Mouse (Mus musculus): ENCODE measurements around the gene Dclk3. TPM values are rescaled to one million over a fixed set of nuclear protein-coding genes. Genes with fewer than 3 reads are reported as not detected.

Gene Dclk3
- polyA plus RNA-seq, 1 experiment: 0.05 TPM

DNA sequence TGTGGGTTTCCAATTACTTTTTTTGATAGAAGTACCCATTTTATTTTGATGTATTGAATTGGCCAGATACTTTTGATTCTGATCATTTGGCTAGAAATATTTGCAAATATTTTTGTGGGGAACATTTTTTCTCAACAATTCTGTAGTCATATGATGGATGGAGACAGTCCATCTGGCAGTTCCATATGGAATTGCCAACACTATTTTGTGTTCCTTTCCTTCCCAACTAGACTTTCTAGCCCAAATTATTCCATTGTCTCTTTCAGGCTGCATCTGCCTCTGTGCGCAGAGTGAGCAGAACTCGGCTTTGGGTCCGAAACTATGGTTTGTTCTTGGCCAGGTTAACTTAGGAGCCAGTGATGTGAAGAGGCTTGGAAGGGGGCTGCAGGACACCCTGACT is 42.1 kb downstream of the Dclk3 start:
- Histone ChIP-seq H3K36me3 (ENCODE audit: control insufficient read depth, insufficient read depth, low read length) (no peaks in the 10 kb centered on the region), H3K27ac (ENCODE audit: insufficient read depth, low read length) (no peak overlapping the region), H3K27me3 (ENCODE audit: control insufficient read depth, insufficient read depth, low read length) (no peaks in the 10 kb centered on the region), H3K4me1 (ENCODE audit: control insufficient read depth, insufficient read depth, insufficient read length) (no peaks in the 10 kb centered on the region), H3K4me3 (ENCODE audit: extremely low read depth, insufficient read depth, insufficient read length) (no peak overlapping the region)
- 84% methylated on average over 3 of the region's 3 CpGs for WGBS
- no peak for DNase-seq (ENCODE audit: low read depth in 1 of 2, low spot score in 2 of 2)
- no peak for TF ChIP-seq CTCF (IDR thresholded peaks at IDR 0.05; ENCODE audit: extremely low read depth, insufficient read depth, insufficient read length, insufficient replicate concordance)
- no peak for TF ChIP-seq POLR2A (IDR thresholded peaks at IDR 0.05; ENCODE audit: low read depth, low read length)

DNA sequence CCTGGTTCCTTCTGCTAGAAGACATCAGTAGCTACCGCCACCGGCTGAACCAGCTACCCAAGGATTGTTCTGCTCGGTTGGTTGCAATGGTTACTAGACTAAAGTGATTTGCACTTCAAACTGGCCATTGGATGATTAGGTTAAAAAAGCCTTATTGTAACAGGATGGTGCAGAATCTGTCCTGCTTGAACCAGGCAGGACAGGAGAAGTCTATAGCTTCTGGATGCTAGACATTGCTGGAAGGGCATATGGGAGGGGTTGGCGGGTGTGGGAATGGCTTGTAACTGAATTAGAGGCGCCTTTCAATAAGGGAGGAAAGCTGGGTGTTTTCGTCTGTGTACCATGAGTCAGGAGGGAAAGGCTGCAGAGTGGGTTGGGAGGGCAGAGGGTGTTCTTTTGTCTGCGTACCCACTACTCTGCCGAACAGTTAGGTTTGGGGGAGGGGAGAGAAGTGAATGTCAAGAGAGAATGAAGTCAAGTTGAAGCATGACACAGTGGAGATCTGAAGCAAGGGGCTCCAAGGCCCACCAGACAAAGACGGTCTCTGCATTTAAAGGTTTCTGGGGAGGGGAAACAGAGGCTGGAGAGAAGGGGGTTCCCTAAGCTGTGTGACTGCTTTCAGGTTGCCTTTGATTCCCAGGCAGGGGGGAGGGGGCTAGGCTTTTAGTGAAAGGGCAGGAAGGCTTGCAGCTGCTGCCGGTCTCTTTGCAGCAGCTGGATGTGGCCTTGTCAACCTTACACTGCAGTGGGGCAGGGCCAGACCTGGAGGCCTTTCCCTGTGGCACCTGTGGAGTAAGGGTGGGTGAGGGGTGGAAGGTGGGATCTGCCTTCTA is 48.0 kb downstream of the Dclk3 start:
- Histone ChIP-seq H3K4me1 (ENCODE audit: control insufficient read depth, insufficient read depth, insufficient read length) (no peaks in the 10 kb centered on the region), H3K36me3 (ENCODE audit: control insufficient read depth, insufficient read depth, low read length) (no peaks in the 10 kb centered on the region), H3K27me3 (ENCODE audit: control insufficient read depth, insufficient read depth, low read length) (no peaks in the 10 kb centered on the region), H3K4me3 (ENCODE audit: extremely low read depth, insufficient read depth, insufficient read length) (no peak overlapping the region), H3K27ac (ENCODE audit: insufficient read depth, low read length) (no peak overlapping the region)
- DNase-seq (ENCODE audit: low read depth in 1 of 2, low spot score in 2 of 2): no peak
- TF ChIP-seq POLR2A (IDR thresholded peaks at IDR 0.05; ENCODE audit: low read depth, low read length) (no peak), CTCF (IDR thresholded peaks at IDR 0.05; ENCODE audit: extremely low read depth, insufficient read depth, insufficient read length, insufficient replicate concordance) (no peak)
- 86% methylated on average over 10 of the region's 10 CpGs for WGBS

GRCm38 (mm10) chr9:111490583-111490982 is 51.7 kb downstream of the Dclk3 start:
- DNase-seq (ENCODE audit: low read depth in 1 of 2, low spot score in 2 of 2): no peak
- Histone ChIP-seq H3K36me3 (ENCODE audit: control insufficient read depth, insufficient read depth, low read length) (no peaks in the 10 kb centered on the region), H3K4me1 (ENCODE audit: control insufficient read depth, insufficient read depth, insufficient read length) (no peaks in the 10 kb centered on the region), H3K27ac (ENCODE audit: insufficient read depth, low read length) (no peak overlapping the region), H3K27me3 (ENCODE audit: control insufficient read depth, insufficient read depth, low read length) (no peaks in the 10 kb centered on the region), H3K4me3 (ENCODE audit: extremely low read depth, insufficient read depth, insufficient read length) (no peak overlapping the region)
- TF ChIP-seq CTCF (IDR thresholded peaks at IDR 0.05; ENCODE audit: extremely low read depth, insufficient read depth, insufficient read length, insufficient replicate concordance) (no peak), POLR2A (IDR thresholded peaks at IDR 0.05; ENCODE audit: low read depth, low read length) (no peak)
- WGBS: 33% methylated on average over 8 of the region's 8 CpGs

- H3K4me3 ChIP-seq (ENCODE audit: extremely low read depth, insufficient read depth, insufficient read length): no peak overlapping the region
- no peak overlapping the region for H3K27ac ChIP-seq (ENCODE audit: insufficient read depth, low read length)
- TF ChIP-seq CTCF (IDR thresholded peaks at IDR 0.05; ENCODE audit: extremely low read depth, insufficient read depth, insufficient read length, insufficient replicate concordance) (no peak), POLR2A (IDR thresholded peaks at IDR 0.05; ENCODE audit: low read depth, low read length) (no peak)
- no peaks in the 10 kb centered on the region for H3K36me3 ChIP-seq (ENCODE audit: control insufficient read depth, insufficient read depth, low read length)
- DNase-seq (ENCODE audit: low read depth in 1 of 2, low spot score in 2 of 2): no peak
- no peaks in the 10 kb centered on the region for H3K27me3 ChIP-seq (ENCODE audit: control insufficient read depth, insufficient read depth, low read length)
- 55% methylated on average over 4 of the region's 4 CpGs for WGBS
- H3K4me1 ChIP-seq (ENCODE audit: control insufficient read depth, insufficient read depth, insufficient read length): no peaks in the 10 kb centered on the region
Observed at GRCm38 (mm10) chr9:111491280-111491679, 52.4 kb downstream of the Dclk3 start.

DNA sequence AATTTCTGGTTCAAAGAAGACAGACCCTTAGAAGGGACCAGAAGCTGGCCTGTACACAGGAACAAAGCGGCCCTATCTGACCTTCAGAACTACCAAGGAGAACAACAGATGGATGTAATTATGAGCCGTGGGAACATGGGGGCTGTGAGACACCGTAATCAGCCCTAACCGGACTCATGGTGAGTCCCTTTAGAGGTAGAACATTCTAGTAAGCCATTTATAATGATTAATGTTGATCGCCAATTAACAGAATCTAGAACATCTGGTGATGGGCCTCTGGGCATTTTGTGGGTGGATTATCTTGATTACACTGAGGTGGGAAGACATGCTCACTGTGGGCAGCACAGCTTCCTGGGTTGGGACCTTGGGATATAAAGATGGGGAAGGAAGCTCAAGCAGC is 54.6 kb downstream of the Dclk3 start:
- H3K27me3 ChIP-seq (ENCODE audit: control insufficient read depth, insufficient read depth, low read length): no peaks in the 10 kb centered on the region
- H3K4me3 ChIP-seq (ENCODE audit: extremely low read depth, insufficient read depth, insufficient read length): no peak overlapping the region
- H3K4me1 ChIP-seq (ENCODE audit: control insufficient read depth, insufficient read depth, insufficient read length): no peaks in the 10 kb centered on the region
- 86% methylated on average over 5 of the region's 5 CpGs for WGBS
- no peak for DNase-seq (ENCODE audit: low read depth in 1 of 2, low spot score in 2 of 2)
- no peak overlapping the region for H3K27ac ChIP-seq (ENCODE audit: insufficient read depth, low read length)
- TF ChIP-seq POLR2A (IDR thresholded peaks at IDR 0.05; ENCODE audit: low read depth, low read length) (no peak), CTCF (IDR thresholded peaks at IDR 0.05; ENCODE audit: extremely low read depth, insufficient read depth, insufficient read length, insufficient replicate concordance) (no peak)
- H3K36me3 ChIP-seq (ENCODE audit: control insufficient read depth, insufficient read depth, low read length): no peaks in the 10 kb centered on the region

DNA sequence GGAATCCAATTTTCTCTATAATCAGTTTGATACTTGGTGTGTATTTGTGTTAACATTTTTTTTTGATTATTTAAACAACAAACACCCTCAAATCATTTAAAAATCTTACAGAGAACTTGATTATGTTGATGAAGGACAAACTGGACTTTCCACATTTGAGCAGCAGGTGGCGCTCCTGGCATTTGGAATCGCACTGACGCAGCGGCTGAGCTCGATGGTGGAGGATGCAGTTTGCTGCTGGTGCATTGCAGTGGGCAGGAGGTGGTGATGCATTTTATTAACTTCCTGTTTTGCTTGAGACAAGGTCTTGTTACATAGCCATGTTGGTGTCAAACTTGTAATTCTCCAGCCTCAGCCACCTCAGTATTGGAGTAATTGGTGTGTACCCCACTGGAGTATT is 56.7 kb downstream of the Dclk3 start:
- 1% methylated on average over 5 of the region's 5 CpGs for WGBS
- no peaks in the 10 kb centered on the region for H3K4me1 ChIP-seq (ENCODE audit: control insufficient read depth, insufficient read depth, insufficient read length)
- TF ChIP-seq POLR2A (IDR thresholded peaks at IDR 0.05; ENCODE audit: low read depth, low read length): no peak
- peak; percentile 83; the same call in 1 of the 2 replicates for TF ChIP-seq CTCF (IDR thresholded peaks at IDR 0.05; ENCODE audit: extremely low read depth, insufficient read depth, insufficient read length, insufficient replicate concordance)
- H3K36me3 ChIP-seq (ENCODE audit: control insufficient read depth, insufficient read depth, low read length): no peaks in the 10 kb centered on the region
- H3K27me3 ChIP-seq (ENCODE audit: control insufficient read depth, insufficient read depth, low read length): no peaks in the 10 kb centered on the region
- H3K4me3 ChIP-seq (ENCODE audit: extremely low read depth, insufficient read depth, insufficient read length): no peak overlapping the region
- no peak overlapping the region for H3K27ac ChIP-seq (ENCODE audit: insufficient read depth, low read length)
- DNase-seq (ENCODE audit: low read depth in 1 of 2, low spot score in 2 of 2): peak; percentile 15 to 41
